Mouse (Mus musculus) embryonic facial prominence, embryonic 14.5 days (tissue): ENCODE data around the gene Nphp1. TPM values are rescaled to one million over a fixed set of nuclear protein-coding genes. Genes with fewer than 3 reads are reported as not detected.
A peak's percentile ranks its signal among the peaks of the same experiment; 100 is the strongest.

Experiments used
- ATAC-seq: fragments of 200-750 bp; cut with Nextera tagmentation; 2 replicates; pipeline ENCODE4 v1.8.0; 2017; ENCODE audit warnings: low read depth, moderate number of reproducible peaks, moderate TSS enrichment
- DNase-seq: peaks from one replicate; pipeline ENCODE4 v3.0.0-alpha.2; 2015; ENCODE audit warnings: low spot score
- H3K27ac ChIP-seq: fragments of 300-500 bp; sonication (generic); replicated peaks from 2 replicates; pipeline ENCODE4 v1.5.1; 2014; ENCODE audit warnings: low read depth, mild to moderate bottlenecking, low read length, moderate library complexity
- H3K27me3 ChIP-seq: fragments of 300-500 bp; sonication (generic); replicated peaks from 2 replicates; pipeline ENCODE4 v1.6.1; 2014; ENCODE audit warnings: low read length; ENCODE audit not compliant: control insufficient read depth, insufficient read depth
- H3K36me3 ChIP-seq: fragments of 300-500 bp; sonication (generic); 2 replicates; pipeline ENCODE4 v1.6.1; 2014; ENCODE audit warnings: low read length, mixed read lengths; ENCODE audit not compliant: control insufficient read depth, insufficient read depth
- H3K4me1 ChIP-seq: fragments of 300-500 bp; sonication (generic); 2 replicates; pipeline ENCODE4 v1.6.1; 2014; ENCODE audit warnings: antibody characterized with exemption, low read length; ENCODE audit not compliant: control insufficient read depth, insufficient read depth
- H3K4me2 ChIP-seq: fragments of 300-500 bp; sonication (generic); 2 replicates; pipeline ENCODE4 v1.6.1; 2014; ENCODE audit warnings: low read depth, mild to moderate bottlenecking, low read length, moderate library complexity, mixed read lengths
- H3K4me3 ChIP-seq: fragments of 300-500 bp; sonication (generic); 2 replicates; pipeline ENCODE4 v1.5.1; 2014; ENCODE audit warnings: low read depth, mild to moderate bottlenecking, low read length
- H3K9ac ChIP-seq: fragments of 300-500 bp; sonication (generic); 2 replicates; pipeline ENCODE4 v1.6.1; 2014; ENCODE audit warnings: low read depth, mild to moderate bottlenecking, low read length, moderate library complexity, mixed read lengths
- H3K9me3 ChIP-seq: fragments of 300-500 bp; sonication (generic); 2 replicates; pipeline ENCODE4 v1.6.1; 2016; ENCODE audit warnings: low read length; ENCODE audit not compliant: control insufficient read depth
- WGBS: fragments of 180-500 bp; shearing (Covaris S2); extraction: QIAGEN DNeasy Blood & Tissue Kit; methylation state at CpG from one replicate; pipeline ENCODE4 v1.1.7; 2014; 5-methylcytosine and 5-hydroxymethylcytosine counted together
- polyA plus RNA-seq: library from polyadenylated mRNA; unstranded; fragments of >200 nt; fragmentation: Nextera tagmentation; extraction: Ambion mirVana; gene quantifications from 2 replicates; pipeline ENCODE4 v1.2.1, GENCODE M21; 2014

The Nphp1 gene
- polyA plus RNA-seq, 1 experiment from 2014 or later, result 27.4 TPM

- no peak overlapping the region for H3K9ac ChIP-seq
- no peaks in the 10 kb centered on the region for H3K27me3 ChIP-seq
- ATAC-seq (no peak), DNase-seq (no peak)
- no peaks in the 10 kb centered on the region for H3K9me3 ChIP-seq
- peaks cover 8% of the 10 kb centered on the region; the same call in 1 of the 2 replicates for H3K4me1 ChIP-seq
- H3K27ac ChIP-seq, result peak overlapping the region; percentile 50
- H3K36me3 ChIP-seq, result no peaks in the 10 kb centered on the region
- H3K4me2 ChIP-seq, result no peak overlapping the region
- H3K4me3 ChIP-seq, result no peak overlapping the region
- WGBS, result 53% methylated on average over 4 of the region's 4 CpGs
These were observed 65.5 kb downstream of the Nphp1 start for GRCm38 (mm10) chr2:127723193-127723592.

GRCm38 (mm10) chr2:127722176-127722892 is 66.4 kb downstream of the Nphp1 start:
- H3K4me3 ChIP-seq, result no peak overlapping the region
- H3K9ac ChIP-seq, result no peak overlapping the region
- H3K27me3 ChIP-seq, result no peaks in the 10 kb centered on the region
- ATAC-seq, result no peak; the same call in 1 of the 2 replicates
- DNase-seq, result peak; percentile 93
- peak overlapping the region; percentile 69 for H3K27ac ChIP-seq
- H3K4me1 ChIP-seq, result peaks cover 8% of the 10 kb centered on the region; the same call in 1 of the 2 replicates
- no peaks in the 10 kb centered on the region for H3K36me3 ChIP-seq
- no peak overlapping the region for H3K4me2 ChIP-seq
- 43% methylated on average over 7 of the region's 7 CpGs for WGBS
- H3K9me3 ChIP-seq, result no peaks in the 10 kb centered on the region

DNA sequence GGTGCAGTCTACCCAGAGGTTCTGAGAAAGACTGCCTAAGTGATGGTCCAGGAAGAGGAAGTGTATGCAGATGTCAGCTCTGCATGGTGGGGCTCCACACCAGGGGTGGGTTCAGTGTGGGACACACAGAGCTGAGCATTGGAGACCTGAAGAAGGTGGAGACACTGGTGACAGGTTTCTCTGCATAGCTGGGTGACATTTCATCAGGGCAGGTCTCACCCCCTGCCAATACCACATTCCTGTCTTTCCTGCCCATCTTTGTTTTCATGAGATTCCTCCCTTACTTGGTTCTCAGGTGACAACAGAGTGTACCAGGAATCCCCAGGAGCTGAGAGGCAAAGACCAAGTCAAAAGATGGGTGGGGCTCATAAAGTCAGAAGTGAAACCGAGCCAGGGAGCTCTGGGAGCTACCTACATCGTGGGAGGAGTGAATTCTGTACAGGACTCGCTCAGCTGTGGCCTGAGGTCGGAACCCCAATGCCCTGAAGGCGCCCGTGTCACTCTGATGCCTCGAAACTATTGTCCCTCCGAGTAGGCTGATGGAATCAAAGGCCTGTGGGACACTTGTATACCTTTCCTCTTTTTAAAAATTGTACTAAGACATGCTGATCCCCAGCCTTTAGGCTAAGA is 69.7 kb downstream of the Nphp1 start:
- DNase-seq, result peak; percentile 58
- Histone ChIP-seq H3K36me3 (no peaks in the 10 kb centered on the region), H3K9ac (no peak overlapping the region), H3K27me3 (no peaks in the 10 kb centered on the region), H3K27ac (peak overlapping the region; percentile 4; the same call in 1 of the 2 replicates), H3K4me1 (peaks cover 13% of the 10 kb centered on the region; the same call in 1 of the 2 replicates), H3K4me2 (no peak overlapping the region), H3K4me3 (no peak overlapping the region), H3K9me3 (no peaks in the 10 kb centered on the region)
- 48% methylated on average over 8 of the region's 8 CpGs for WGBS
- ATAC-seq, result peak; percentile 65

- ATAC-seq (no peak), DNase-seq (peak; percentile 44)
- no peaks in the 10 kb centered on the region for H3K36me3 ChIP-seq
- WGBS, result 41% methylated on average over 3 of the region's 3 CpGs
- H3K4me2 ChIP-seq, result no peak overlapping the region
- H3K4me3 ChIP-seq, result no peak overlapping the region
- no peak overlapping the region for H3K9ac ChIP-seq
- no peak overlapping the region for H3K27ac ChIP-seq
- H3K27me3 ChIP-seq, result no peaks in the 10 kb centered on the region
- H3K4me1 ChIP-seq, result peaks cover 5% of the 10 kb centered on the region; the same call in 1 of the 2 replicates
- H3K9me3 ChIP-seq, result no peaks in the 10 kb centered on the region
These were observed 74.0 kb downstream of the Nphp1 start for GRCm38 (mm10) chr2:127714726-127715125.

GRCm38 (mm10) chr2:127708792-127709191 is 79.9 kb downstream of the Nphp1 start:
- Histone ChIP-seq H3K9ac (no peak overlapping the region), H3K27me3 (no peaks in the 10 kb centered on the region), H3K27ac (no peak overlapping the region), H3K36me3 (no peaks in the 10 kb centered on the region), H3K9me3 (no peaks in the 10 kb centered on the region), H3K4me1 (no peaks in the 10 kb centered on the region), H3K4me3 (no peak overlapping the region), H3K4me2 (no peak overlapping the region)
- no peak for ATAC-seq
- no peak for DNase-seq
- 74% methylated on average over 3 of the region's 3 CpGs for WGBS

DNA sequence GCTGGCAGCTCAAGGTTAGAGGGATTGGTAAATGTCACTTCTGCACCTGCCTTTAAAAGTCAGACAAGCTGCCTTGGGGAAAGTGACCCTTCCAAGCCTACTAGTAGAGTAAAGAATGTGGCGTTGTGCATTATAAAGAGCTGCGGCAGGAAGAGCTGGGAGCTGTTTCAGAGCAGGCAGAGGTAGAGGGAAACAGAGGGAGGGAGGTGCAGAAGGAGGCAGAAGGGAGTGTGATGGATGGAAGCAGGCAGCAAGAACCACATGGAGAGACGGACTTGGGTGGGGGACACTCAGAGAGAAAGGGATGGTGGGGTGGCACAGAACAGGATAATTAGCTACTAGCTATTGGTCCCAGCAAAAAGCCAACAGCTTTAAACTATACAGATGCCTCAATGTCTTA is 80.6 kb downstream of the Nphp1 start:
- Histone ChIP-seq H3K4me1 (no peaks in the 10 kb centered on the region), H3K4me2 (no peak overlapping the region), H3K9me3 (no peaks in the 10 kb centered on the region), H3K9ac (no peak overlapping the region), H3K27me3 (no peaks in the 10 kb centered on the region), H3K27ac (no peak overlapping the region), H3K4me3 (no peak overlapping the region), H3K36me3 (no peaks in the 10 kb centered on the region)
- no peak for DNase-seq
- no peak for ATAC-seq
- WGBS, result 39% methylated on average over 3 of the region's 3 CpGs

GRCm38 (mm10) chr2:127705267-127705666 is 83.4 kb downstream of the Nphp1 start:
- Histone ChIP-seq H3K9ac (no peak overlapping the region), H3K4me1 (no peaks in the 10 kb centered on the region), H3K27ac (no peak overlapping the region), H3K27me3 (no peaks in the 10 kb centered on the region), H3K36me3 (no peaks in the 10 kb centered on the region), H3K9me3 (no peaks in the 10 kb centered on the region), H3K4me2 (no peak overlapping the region), H3K4me3 (no peak overlapping the region)
- DNase-seq (no peak), ATAC-seq (no peak)
- 88% methylated on average over 6 of the region's 6 CpGs for WGBS
